Mouse (Mus musculus) yolk sac, embryonic 10.5 days (tissue): Measurements from ENCODE around the gene Tex33.

Source experiments
- DNase-seq: peaks from one replicate; pipeline ENCODE4 v3.0.0-alpha.2; 2017; ENCODE audit warnings: low spot score

Gene Tex33

GRCm38 (mm10) chr15:78395478-78395962, at the start of gene Tex33:
Tex33 (minus strand) TSS chr15:78395912.
- DNase-seq: no peak

GRCm38 (mm10) chr15:78443857-78444256, 48.1 kb upstream of the Tex33 start:
- DNase-seq: no peak

- no peak for DNase-seq
These were observed 46.5 kb upstream of the Tex33 start for GRCm38 (mm10) chr15:78442231-78442630.

GRCm38 (mm10) chr15:78438973-78439372, 43.3 kb upstream of the Tex33 start:
- no peak for DNase-seq

GRCm38 (mm10) chr15:78438505-78438904, 42.8 kb upstream of the Tex33 start:
- DNase-seq: no peak

- DNase-seq: no peak
These were observed 42.3 kb upstream of the Tex33 start for GRCm38 (mm10) chr15:78438018-78438394.

GRCm38 (mm10) chr15:78437237-78438017, 41.7 kb upstream of the Tex33 start:
- DNase-seq: no peak

- DNase-seq: peak; percentile 76
These were observed 40.9 kb upstream of the Tex33 start for GRCm38 (mm10) chr15:78436380-78437192.

- DNase-seq: no peak
These were observed 40.0 kb upstream of the Tex33 start for GRCm38 (mm10) chr15:78435681-78436080.

- DNase-seq: no peak
These were observed 39.3 kb upstream of the Tex33 start for GRCm38 (mm10) chr15:78434896-78435520.

GRCm38 (mm10) chr15:78431541-78432121, 35.9 kb upstream of the Tex33 start:
- peak; percentile 88 for DNase-seq

- DNase-seq: no peak
These were observed 35.2 kb upstream of the Tex33 start for GRCm38 (mm10) chr15:78430874-78431273.

GRCm38 (mm10) chr15:78429871-78430622, 34.3 kb upstream of the Tex33 start:
- DNase-seq: no peak

- no peak for DNase-seq
These were observed 33.4 kb upstream of the Tex33 start for GRCm38 (mm10) chr15:78429139-78429459.

GRCm38 (mm10) chr15:78428391-78429138, 32.9 kb upstream of the Tex33 start, which contains the start of gene Kctd17:
Kctd17 (plus strand) TSS chr15:78428564.
- peak; percentile 82 for DNase-seq

- DNase-seq: no peak
These were observed 29.5 kb upstream of the Tex33 start for GRCm38 (mm10) chr15:78425230-78425629.

- DNase-seq: peak; percentile 86
These were observed 28.8 kb upstream of the Tex33 start for GRCm38 (mm10) chr15:78424507-78424906.

- DNase-seq: peak; percentile 79
These were observed 26.6 kb upstream of the Tex33 start for GRCm38 (mm10) chr15:78422046-78422956.

GRCm38 (mm10) chr15:78420395-78420794, 24.7 kb upstream of the Tex33 start:
- no peak for DNase-seq

GRCm38 (mm10) chr15:78416937-78417336, 21.2 kb upstream of the Tex33 start:
- DNase-seq: peak; percentile 89
